Mouse (Mus musculus) myocyte (in vitro differentiated cells): Measurements from ENCODE around the gene Syngr3. TPM values are rescaled to one million over a fixed set of nuclear protein-coding genes. Genes with fewer than 3 reads are reported as not detected.

ENCODE experiments used
- H3K27me3 ChIP-seq: one replicate; pipeline ENCODE4 v1.6.1; 2011; ENCODE audit not compliant: control insufficient read depth, insufficient read depth, insufficient read length
- H3K36me3 ChIP-seq: one replicate; pipeline ENCODE4 v1.6.1; 2011; ENCODE audit not compliant: control insufficient read depth, insufficient read depth
- H3K4me2 ChIP-seq: one replicate; pipeline ENCODE4 v1.6.1; 2011; ENCODE audit warnings: low read depth, control low read depth
- H3K4me3 ChIP-seq: one replicate; pipeline ENCODE4 v1.5.1; 2011; ENCODE audit warnings: mild to moderate bottlenecking, control low read depth, moderate library complexity
- H3K79me2 ChIP-seq: one replicate; pipeline ENCODE4 v1.6.1; 2011; ENCODE audit not compliant: control insufficient read depth, insufficient read depth
- H3ac ChIP-seq: one replicate; pipeline ENCODE4 v1.6.1; 2011; ENCODE audit not compliant: control insufficient read depth, insufficient read length
- CEBPB ChIP-seq: IDR thresholded peaks from 2 replicates; pipeline ENCODE4 v1.6.1; 2011; ENCODE audit warnings: mild to moderate bottlenecking, moderate library complexity; ENCODE audit not compliant: poor library complexity, insufficient read depth, severe bottlenecking
- E2F4 ChIP-seq: IDR thresholded peaks from one replicate; pipeline ENCODE4 v1.6.1; 2011; ENCODE audit warnings: mild to moderate bottlenecking, control low read depth, moderate library complexity; ENCODE audit not compliant: insufficient read depth
- MAX ChIP-seq: IDR thresholded peaks from one replicate; pipeline ENCODE4 v1.6.1; 2011; ENCODE audit warnings: low read depth, mild to moderate bottlenecking, control low read depth
- MYOD1 ChIP-seq, 3 experiments: IDR thresholded peaks; one replicate each; pipeline ENCODE4 v1.6.1; 2011; ENCODE audit warnings: control low read depth in 2 of 3, low read depth in 2 of 3, mild to moderate bottlenecking in 2 of 3, moderate library complexity in 1 of 3; ENCODE audit not compliant: insufficient read length in 2 of 3, control insufficient read depth in 1 of 3
- MYOG ChIP-seq, 3 experiments: IDR thresholded peaks; one replicate each; pipeline ENCODE4 v1.6.1; 2011; ENCODE audit warnings: control low read depth in 2 of 3, low read depth in 2 of 3, mild to moderate bottlenecking in 2 of 3; ENCODE audit not compliant: insufficient read length in 2 of 3, control insufficient read depth in 1 of 3, insufficient read depth in 1 of 3
- POLR2A ChIP-seq: IDR thresholded peaks from one replicate; pipeline ENCODE4 v1.6.1; 2011; ENCODE audit warnings: low read depth, mild to moderate bottlenecking, control low read depth, moderate library complexity; ENCODE audit not compliant: insufficient read length
- POLR2AphosphoS2 ChIP-seq: IDR thresholded peaks from one replicate; pipeline ENCODE4 v1.6.1; 2011; ENCODE audit warnings: low read depth, control low read depth; ENCODE audit not compliant: insufficient read length
- REST ChIP-seq: IDR thresholded peaks from one replicate; pipeline ENCODE4 v1.6.1; 2011; ENCODE audit warnings: mild to moderate bottlenecking, control low read depth, moderate library complexity; ENCODE audit not compliant: insufficient read depth, insufficient read length
- SRF ChIP-seq: IDR thresholded peaks from one replicate; pipeline ENCODE4 v1.6.1; 2011; ENCODE audit warnings: low read depth; ENCODE audit not compliant: control insufficient read depth, insufficient read length
- TCF12 ChIP-seq: IDR thresholded peaks from one replicate; pipeline ENCODE4 v1.6.1; 2011; ENCODE audit warnings: mild to moderate bottlenecking, control low read depth; ENCODE audit not compliant: poor library complexity, insufficient read depth, severe bottlenecking
- TCF3 ChIP-seq: IDR thresholded peaks from one replicate; pipeline ENCODE4 v1.6.1; 2011; ENCODE audit warnings: low read depth, control low read depth; ENCODE audit not compliant: insufficient read length
- USF1 ChIP-seq: IDR thresholded peaks from one replicate; pipeline ENCODE4 v1.6.1; 2011; ENCODE audit warnings: low read depth, mild to moderate bottlenecking, control low read depth, moderate library complexity
- polyA plus RNA-seq: library from polyadenylated mRNA; unstranded; fragments of >200 nt; fragmentation: generic; extraction: Trizol; gene quantifications from one replicate; pipeline ENCODE4 v1.2.1, GENCODE M21; 2012; ENCODE audit warnings: missing spikeins

The Syngr3 gene
- polyA plus RNA-seq, 1 experiment, result 0.29 TPM

GRCm38 (mm10) chr17:24728184-24728583 is 38.4 kb upstream of the Syngr3 start:
- Histone ChIP-seq H3K27me3 (no peaks in the 10 kb centered on the region), H3K4me3 (no peak overlapping the region), H3K36me3 (no peaks in the 10 kb centered on the region), H3K4me2 (no peak overlapping the region), H3K79me2 (peaks cover 9% of the 10 kb centered on the region), H3ac (no peak overlapping the region)
- TF ChIP-seq TCF12, result no peak
- TF ChIP-seq REST, result no peak
- no peak for TF ChIP-seq SRF
- no peak for TF ChIP-seq MYOG (IDR thresholded peaks at IDR 0.05; ENCODE audit: control insufficient read depth in 1 of 3, insufficient read depth in 1 of 3, insufficient read length in 2 of 3, low read depth in 2 of 3)
- TF ChIP-seq E2F4, result no peak
- no peak for TF ChIP-seq POLR2A
- no peak for TF ChIP-seq TCF3
- TF ChIP-seq CEBPB, result no peak
- TF ChIP-seq USF1, result no peak
- TF ChIP-seq MYOD1 (IDR thresholded peaks at IDR 0.05; ENCODE audit: control insufficient read depth in 1 of 3, insufficient read length in 2 of 3, low read depth in 2 of 3), result no peak
- TF ChIP-seq MAX, result no peak
- TF ChIP-seq POLR2AphosphoS2, result no peak

GRCm38 (mm10) chr17:24727618-24728017 is 37.9 kb upstream of the Syngr3 start, which contains the start of gene Rpl3l:
Rpl3l (plus strand) TSS chr17:24727820.
- Histone ChIP-seq H3K4me2 (no peak within 1 kb of the TSS), H3K4me3 (no peak within 1 kb of the TSS), H3K27me3 (no peaks in the 10 kb centered on the region), H3K36me3 (peaks cover under 1% of the 10 kb centered on the region), H3K79me2 (peaks cover 12% of the 10 kb centered on the region), H3ac (no peak within 1 kb of the TSS)
- TF ChIP-seq POLR2AphosphoS2, result no peak
- TF ChIP-seq USF1, result no peak
- no peak for TF ChIP-seq MYOG (IDR thresholded peaks at IDR 0.05; ENCODE audit: control insufficient read depth in 1 of 3, insufficient read depth in 1 of 3, insufficient read length in 2 of 3, low read depth in 2 of 3)
- no peak for TF ChIP-seq POLR2A
- TF ChIP-seq MAX, result no peak
- TF ChIP-seq CEBPB, result no peak
- TF ChIP-seq REST, result no peak
- TF ChIP-seq E2F4, result no peak
- TF ChIP-seq MYOD1 (IDR thresholded peaks at IDR 0.05; ENCODE audit: control insufficient read depth in 1 of 3, insufficient read length in 2 of 3, low read depth in 2 of 3), result no peak
- no peak for TF ChIP-seq TCF12
- no peak for TF ChIP-seq SRF
- TF ChIP-seq TCF3, result no peak

- H3K79me2 ChIP-seq, result peaks cover 28% of the 10 kb centered on the region
- peaks cover 11% of the 10 kb centered on the region for H3K36me3 ChIP-seq
- H3K4me2 ChIP-seq, result no peak overlapping the region
- H3ac ChIP-seq, result no peak overlapping the region
- H3K4me3 ChIP-seq, result no peak overlapping the region
- TF ChIP-seq MYOG (IDR thresholded peaks at IDR 0.05; ENCODE audit: control insufficient read depth in 1 of 3, insufficient read depth in 1 of 3, insufficient read length in 2 of 3, low read depth in 2 of 3), result no peak
- no peak for TF ChIP-seq MYOD1 (IDR thresholded peaks at IDR 0.05; ENCODE audit: control insufficient read depth in 1 of 3, insufficient read length in 2 of 3, low read depth in 2 of 3)
- no peak for TF ChIP-seq POLR2A
- no peak for TF ChIP-seq SRF
- TF ChIP-seq TCF12, result no peak
- TF ChIP-seq POLR2AphosphoS2, result no peak
- no peak for TF ChIP-seq USF1
- no peak for TF ChIP-seq CEBPB
- TF ChIP-seq E2F4, result no peak
- no peak for TF ChIP-seq REST
- no peak for TF ChIP-seq TCF3
- TF ChIP-seq MAX, result no peak
- no peaks in the 10 kb centered on the region for H3K27me3 ChIP-seq
Observed at GRCm38 (mm10) chr17:24725637-24726390, 36.1 kb upstream of the Syngr3 start.

- Histone ChIP-seq H3ac (peak within 1 kb of the TSS; percentile 21), H3K79me2 (peaks cover 32% of the 10 kb centered on the region), H3K4me3 (peak within 1 kb of the TSS; percentile 77), H3K36me3 (peaks cover 11% of the 10 kb centered on the region), H3K27me3 (no peaks in the 10 kb centered on the region), H3K4me2 (peak within 1 kb of the TSS; percentile 95)
- TF ChIP-seq E2F4 (no peak), REST (no peak), SRF (peak; percentile 46), CEBPB (no peak), TCF3 (no peak), MYOD1 (IDR thresholded peaks at IDR 0.05; ENCODE audit: control insufficient read depth in 1 of 3, insufficient read length in 2 of 3, low read depth in 2 of 3) (peak in 2 of 3 experiments; percentile 40 to 64), TCF12 (no peak), MYOG (IDR thresholded peaks at IDR 0.05; ENCODE audit: control insufficient read depth in 1 of 3, insufficient read depth in 1 of 3, insufficient read length in 2 of 3, low read depth in 2 of 3) (peak in 2 of 3 experiments; percentile 28 to 49), MAX (no peak), USF1 (no peak), POLR2AphosphoS2 (peak; percentile 95), POLR2A (peak; percentile 94)
Observed at GRCm38 (mm10) chr17:24724184-24724583, 34.4 kb upstream of the Syngr3 start, which contains the start of gene Ndufb10. Ndufb10 (minus strand) TSS chr17:24724478.
